Mouse (Mus musculus) naive thymus-derived CD4-positive, alpha-beta T cell, adult 2 months (primary cell): Measurements from ENCODE around the gene Gm49354.
"Not testable (repeated sequence)": the region's sequence is repeated elsewhere in the genome, so short reads cannot be mapped to it uniquely, and the experiment has no call there.

Source experiments
- DNase-seq: peaks from one replicate; pipeline ENCODE4 v3.0.0-alpha.2; 2011; ENCODE audit warnings: low read depth

Gene Gm49354

GRCm38 (mm10) chr13:59766786-59767515, 15.1 kb downstream of the Gm49354 start:
- no peak for DNase-seq

- no peak for DNase-seq
Observed at GRCm38 (mm10) chr13:59762791-59763190, 19.3 kb downstream of the Gm49354 start.

GRCm38 (mm10) chr13:59756906-59757305, 25.1 kb downstream of the Gm49354 start:
- no peak for DNase-seq

DNA sequence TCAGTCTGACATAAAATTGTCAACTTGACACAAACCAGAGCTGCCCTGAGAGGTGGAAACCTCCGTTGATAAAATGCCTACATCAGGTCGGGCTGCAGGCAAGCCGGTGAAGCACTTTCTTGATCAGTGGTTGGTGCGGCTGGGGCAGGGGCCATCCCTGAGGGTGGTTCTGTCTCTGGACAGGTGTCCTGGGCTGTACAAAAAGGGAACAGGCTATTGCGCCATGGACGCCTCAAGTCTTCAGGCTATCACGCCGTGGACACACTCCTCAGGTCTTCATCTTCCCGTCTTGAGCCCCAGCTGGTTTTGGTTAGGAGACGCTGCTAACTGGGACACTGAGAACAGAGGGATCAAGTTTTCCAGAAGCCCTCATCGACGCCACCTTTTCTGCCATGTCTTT, 31.7 kb downstream of the Gm49354 start:
- no peak for DNase-seq

DNA sequence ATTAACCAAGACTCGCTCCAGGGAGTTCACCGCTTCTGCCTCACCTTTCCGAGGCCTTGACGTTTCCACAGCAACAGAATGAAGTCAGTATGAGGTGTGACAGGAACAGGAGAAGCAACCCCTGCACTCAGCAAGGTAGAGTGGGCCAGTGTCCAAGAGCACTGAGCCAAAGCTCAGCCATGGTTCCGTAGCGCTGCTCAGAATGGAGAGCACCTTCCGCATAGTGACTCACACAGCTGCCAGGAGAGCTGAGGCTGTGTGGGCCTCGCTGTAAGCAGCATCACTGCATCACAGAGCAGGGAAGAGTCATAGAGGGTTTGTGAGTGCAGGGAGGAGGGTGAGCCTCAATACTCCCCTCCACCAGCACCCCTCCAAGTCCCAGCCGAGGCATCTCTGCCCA, 35.3 kb downstream of the Gm49354 start, which contains the start of gene 1700014D04Rik:
1700014D04Rik (minus strand) TSS at position 42 of the 400 bp plus-strand sequence.
- no peak for DNase-seq

DNA sequence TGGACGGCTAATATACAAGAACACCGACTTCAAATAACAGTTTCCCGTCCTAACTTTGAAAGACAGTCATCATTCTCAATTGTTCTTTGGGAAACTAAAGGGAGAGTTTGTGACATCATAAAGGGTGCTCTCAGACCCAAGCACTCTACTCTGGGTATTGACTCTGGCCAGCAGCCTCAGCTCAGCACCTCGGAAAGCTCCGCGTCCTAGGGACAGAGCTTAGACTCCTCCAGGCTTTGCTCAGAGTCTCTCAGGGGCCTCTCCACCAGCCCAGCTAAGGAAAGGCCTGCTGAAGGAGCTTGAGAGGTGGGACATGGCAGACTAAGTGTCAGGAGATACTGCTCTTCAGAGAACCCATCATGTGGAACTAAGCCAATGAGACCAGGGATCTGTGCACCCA, 35.9 kb downstream of the Gm49354 start:
- DNase-seq, result no peak

DNA sequence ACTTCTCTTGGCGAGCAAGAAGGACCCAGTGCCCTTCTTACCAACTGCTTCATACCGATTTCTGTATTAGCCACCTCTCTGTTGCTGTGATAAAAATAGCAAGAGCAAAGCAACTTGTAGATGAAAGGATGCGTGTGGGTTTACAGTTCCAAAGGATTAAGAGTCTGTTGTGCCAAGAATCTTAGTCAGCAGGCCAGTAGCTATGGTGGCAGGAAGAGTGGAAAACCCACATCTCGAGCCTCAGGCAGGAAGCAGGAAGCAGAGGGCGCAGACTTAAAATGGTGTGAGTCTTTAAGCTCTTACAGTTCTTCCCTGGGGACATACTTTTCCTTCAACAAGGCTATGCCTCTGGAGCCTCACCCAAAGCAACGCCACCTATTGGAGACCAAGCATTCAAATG, 36.6 kb downstream of the Gm49354 start:
- no peak for DNase-seq

DNA sequence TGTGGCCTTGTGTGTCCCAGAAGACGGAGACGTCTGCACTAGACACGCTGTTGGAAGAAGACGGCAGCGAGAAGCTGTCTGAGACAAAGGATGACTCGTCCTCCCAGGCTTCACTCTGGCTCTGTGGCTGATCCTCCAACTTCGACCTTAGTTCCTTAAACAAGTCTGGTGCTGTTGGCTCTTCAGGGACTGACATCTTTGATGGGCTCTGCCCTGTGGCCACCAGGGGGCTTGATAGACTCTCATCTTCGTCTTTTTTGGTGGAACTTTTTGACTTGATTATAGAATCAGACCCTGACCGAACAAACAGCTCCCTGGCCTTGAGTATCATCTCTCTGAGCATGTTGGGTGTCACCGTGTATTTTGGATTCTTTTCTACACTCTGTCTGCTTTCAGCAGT, 40.3 kb downstream of the Gm49354 start:
- peak; percentile 46 for DNase-seq

DNA sequence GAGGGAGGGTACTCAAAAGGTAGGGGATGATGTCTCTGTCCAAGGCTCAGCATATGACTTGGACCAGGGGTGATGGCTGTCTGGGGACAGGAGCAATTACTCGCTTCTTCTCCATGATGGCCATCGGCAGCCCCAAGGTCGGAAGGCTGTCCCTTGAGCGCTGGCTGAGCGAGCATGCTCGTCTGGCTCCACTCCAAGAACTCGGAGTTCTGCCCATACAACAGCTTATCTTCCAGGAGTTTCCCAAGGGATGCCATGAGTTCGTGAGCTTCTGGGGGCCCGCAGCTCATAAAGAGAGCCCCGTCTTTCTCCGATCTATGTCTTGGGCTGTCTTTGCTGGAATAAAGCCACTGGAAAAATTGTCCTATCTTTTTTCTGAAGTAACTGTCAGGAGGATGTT, 40.9 kb downstream of the Gm49354 start:
- no peak for DNase-seq

GRCm38 (mm10) chr13:59739397-59739796, 42.6 kb downstream of the Gm49354 start:
- DNase-seq, result no peak

GRCm38 (mm10) chr13:59738455-59738854, 43.6 kb downstream of the Gm49354 start:
- DNase-seq, result no peak

DNA sequence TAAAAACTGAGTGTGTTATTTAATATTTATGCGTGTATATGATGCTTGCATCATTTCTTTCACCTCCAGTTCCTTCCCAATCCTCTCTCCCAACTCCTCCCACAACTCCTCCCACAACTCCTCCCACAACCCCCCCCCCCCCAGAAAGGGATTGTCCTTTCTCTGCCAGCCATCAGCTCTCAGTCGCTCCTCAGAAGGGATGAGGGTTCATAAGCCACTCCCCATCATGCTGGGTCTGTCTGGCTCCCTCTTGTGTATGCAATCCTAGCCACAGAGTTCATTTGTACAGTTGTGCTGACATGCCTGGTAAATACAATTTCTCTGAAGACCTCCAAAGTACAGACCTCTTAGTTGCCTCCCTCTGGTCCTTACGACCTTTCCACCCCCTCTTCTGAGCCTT, 46.9 kb downstream of the Gm49354 start:
- no peak for DNase-seq

GRCm38 (mm10) chr13:59734347-59734746, 47.7 kb downstream of the Gm49354 start:
- DNase-seq, result not testable (repeated sequence)

- DNase-seq, result no peak
Observed at GRCm38 (mm10) chr13:59733936-59734335, 48.1 kb downstream of the Gm49354 start.

GRCm38 (mm10) chr13:59731652-59732051, 50.4 kb downstream of the Gm49354 start, which contains the start of gene Spata31d1d:
Spata31d1d (minus strand) TSS chr13:59731752.
- no peak for DNase-seq

DNA sequence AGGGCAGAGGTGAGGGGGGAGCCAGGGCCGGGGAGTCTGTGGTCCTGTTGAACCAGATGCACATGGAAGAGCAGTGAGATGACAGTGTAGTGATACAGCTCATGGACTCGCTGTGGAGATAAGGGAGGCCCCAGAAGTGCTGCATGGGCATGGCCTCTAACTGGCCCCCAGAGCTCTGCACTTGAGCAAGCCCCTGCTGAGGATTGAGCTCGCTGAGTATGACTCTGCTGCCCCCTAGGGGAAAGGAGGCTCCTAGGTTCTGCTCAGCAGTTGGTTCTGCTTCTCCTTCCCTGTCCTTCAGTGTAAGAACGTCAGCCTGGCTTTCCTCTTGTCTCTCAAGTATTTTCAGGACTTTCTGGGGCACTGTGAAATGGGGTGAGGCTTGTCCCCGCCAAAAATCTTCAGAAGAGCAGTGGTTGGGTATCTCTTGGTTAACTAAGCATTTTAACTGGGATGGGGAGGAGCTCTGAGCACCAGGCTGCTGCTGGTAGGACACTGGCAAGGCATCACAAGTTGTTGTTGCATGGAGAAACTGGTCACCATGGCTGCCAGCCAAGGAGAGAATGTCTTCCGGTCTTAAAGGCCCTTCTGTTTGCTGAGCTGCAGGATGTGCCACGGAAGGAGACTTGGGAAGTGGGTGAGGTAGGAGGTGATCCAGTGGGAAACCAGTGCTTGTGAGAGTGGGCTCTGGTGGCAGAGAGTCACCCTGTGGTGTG, 53.5 kb downstream of the Gm49354 start:
- DNase-seq, result peak; percentile 89

GRCm38 (mm10) chr13:59726139-59726867, 55.7 kb downstream of the Gm49354 start:
- no peak for DNase-seq

DNA sequence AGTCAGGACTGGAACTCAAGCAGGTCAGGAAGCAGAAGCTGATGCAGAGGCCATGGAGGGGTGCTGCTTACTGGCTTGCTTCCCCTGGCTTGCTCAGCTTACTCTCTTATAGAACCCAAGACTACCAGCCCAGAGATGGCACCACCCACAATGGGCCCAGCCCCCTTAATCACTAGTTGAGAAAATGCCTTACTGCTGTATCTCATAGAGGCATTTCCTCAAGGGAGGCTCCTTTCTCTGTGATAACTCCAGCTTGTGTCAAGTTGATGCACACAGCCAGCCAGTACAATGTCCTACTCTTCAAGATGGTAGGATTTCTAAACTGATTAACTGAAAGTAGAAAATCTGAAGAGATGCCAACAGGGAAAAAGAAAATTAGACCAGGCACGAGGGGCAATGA, 60.0 kb downstream of the Gm49354 start:
- not testable (repeated sequence) for DNase-seq

DNA sequence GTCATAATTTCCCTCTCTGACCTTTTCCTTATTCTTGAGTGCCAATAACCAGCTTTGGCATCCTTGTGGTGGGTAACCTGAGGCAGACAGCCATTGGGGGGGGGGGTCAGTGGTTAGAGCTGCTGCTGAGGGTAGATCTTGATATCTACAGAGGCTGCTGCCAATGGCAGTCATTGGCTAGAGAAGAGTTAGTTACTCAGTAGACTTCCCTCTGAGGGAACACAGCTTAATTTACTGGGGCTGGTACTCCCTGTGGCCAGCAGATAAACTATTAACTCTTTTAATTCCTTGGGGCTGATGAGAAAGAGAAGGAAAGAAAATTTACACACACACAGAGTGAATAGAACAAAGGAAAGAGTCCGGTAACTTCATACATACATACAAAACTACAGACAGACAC, 62.6 kb downstream of the Gm49354 start:
- DNase-seq, result no peak

DNA sequence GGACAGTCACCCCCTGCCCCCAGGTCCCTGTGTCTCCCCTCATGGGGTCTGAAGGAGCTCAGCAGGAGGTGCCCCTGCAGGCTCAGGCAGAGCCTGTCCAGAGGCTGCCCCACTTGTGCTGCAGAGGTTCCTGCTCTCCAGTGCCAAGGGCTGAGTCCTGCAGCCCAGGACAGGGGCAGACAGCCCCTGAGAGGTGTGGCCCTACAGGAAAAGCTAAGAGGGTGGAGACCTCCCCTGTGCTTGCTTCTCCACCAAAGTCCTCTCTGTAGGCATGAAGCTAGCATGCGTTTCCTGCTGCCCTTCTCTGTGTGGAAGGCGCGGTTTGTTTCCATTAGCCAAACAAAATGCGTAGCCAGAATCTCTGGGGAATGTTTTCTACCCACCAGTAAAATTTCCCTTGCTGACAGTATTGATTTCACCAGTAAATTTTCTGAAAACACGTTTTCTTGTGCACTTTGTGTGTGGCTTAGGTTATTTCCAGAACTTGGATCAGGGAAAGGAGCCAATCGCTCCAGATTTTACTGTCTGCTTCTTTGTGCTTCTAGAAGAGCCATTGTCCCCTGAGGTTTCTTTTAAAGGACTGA, 63.1 kb downstream of the Gm49354 start:
- peak; percentile 49 for DNase-seq

GRCm38 (mm10) chr13:59713710-59714109, 68.3 kb downstream of the Gm49354 start:
- DNase-seq, result peak; percentile 34

GRCm38 (mm10) chr13:59711984-59712383, 70.1 kb downstream of the Gm49354 start, which contains the start of gene Spata31d1b:
Spata31d1b (plus strand) TSS chr13:59712284.
- DNase-seq, result not testable (repeated sequence)
